Mouse (Mus musculus) lung, embryonic 16.5 days (tissue): ENCODE data around the gene Lrrc75a. TPM values are rescaled to one million over a fixed set of nuclear protein-coding genes. Genes with fewer than 3 reads are reported as not detected.

Source experiments
- ATAC-seq: fragments of 200-750 bp; cut with Nextera tagmentation; 2 replicates; pipeline ENCODE4 v1.8.0; 2017; ENCODE audit warnings: low read depth, mild to moderate bottlenecking, moderate library complexity
- H3K27ac ChIP-seq: fragments of 300-500 bp; sonication (generic); 2 replicates; pipeline ENCODE4 v1.5.1; 2014; ENCODE audit warnings: mild to moderate bottlenecking, control low read depth, low read length
- H3K27me3 ChIP-seq: fragments of 300-500 bp; sonication (generic); 2 replicates; pipeline ENCODE4 v1.6.1; 2014; ENCODE audit warnings: low read depth, low read length, mixed read lengths; ENCODE audit not compliant: control insufficient read depth, insufficient read depth
- H3K36me3 ChIP-seq: fragments of 300-500 bp; sonication (generic); 2 replicates; pipeline ENCODE4 v1.6.1; 2014; ENCODE audit warnings: low read length; ENCODE audit not compliant: control insufficient read depth, insufficient read depth
- H3K4me1 ChIP-seq: fragments of 300-500 bp; sonication (generic); replicated peaks from 2 replicates; pipeline ENCODE4 v1.6.1; 2014; ENCODE audit warnings: low read length, mixed read lengths; ENCODE audit not compliant: control insufficient read depth, insufficient read depth
- H3K4me2 ChIP-seq: fragments of 300-500 bp; sonication (generic); 2 replicates; pipeline ENCODE4 v1.6.1; 2014; ENCODE audit warnings: low read depth, low read length, control low read depth
- H3K4me3 ChIP-seq: fragments of 300-500 bp; sonication (generic); 2 replicates; pipeline ENCODE4 v1.5.1; 2014; ENCODE audit warnings: mild to moderate bottlenecking, low read length, control low read depth
- H3K9ac ChIP-seq: fragments of 300-500 bp; sonication (generic); 2 replicates; pipeline ENCODE4 v1.6.1; 2014; ENCODE audit warnings: low read length, control low read depth
- H3K9me3 ChIP-seq: fragments of 300-500 bp; sonication (generic); 2 replicates; pipeline ENCODE4 v1.6.1; 2016; ENCODE audit warnings: low read length; ENCODE audit not compliant: control insufficient read depth
- WGBS: fragments of 180-500 bp; shearing (Covaris S2); extraction: QIAGEN DNeasy Blood & Tissue Kit; methylation state at CpG from one replicate; pipeline ENCODE4 v1.1.7; 2014; 5-methylcytosine and 5-hydroxymethylcytosine counted together
- polyA plus RNA-seq: library from polyadenylated mRNA; unstranded; fragments of >200 nt; fragmentation: Nextera tagmentation; extraction: Ambion mirVana; gene quantifications from 2 replicates; pipeline ENCODE4 v1.2.1, GENCODE M21; 2015

The Lrrc75a gene
- polyA plus RNA-seq, 1 experiment from 2014 or later: 11.8 TPM

GRCm38 (mm10) chr11:62568300-62568699 is 80.0 kb downstream of the Lrrc75a start:
- Histone ChIP-seq H3K27me3 (no peaks in the 10 kb centered on the region), H3K9ac (no peak overlapping the region), H3K36me3 (no peaks in the 10 kb centered on the region), H3K27ac (no peak overlapping the region), H3K4me3 (no peak overlapping the region), H3K9me3 (peaks cover 3% of the 10 kb centered on the region; the same call in 1 of the 2 replicates), H3K4me1 (no peaks in the 10 kb centered on the region), H3K4me2 (no peak overlapping the region)
- WGBS: 55% methylated on average over 3 of the region's 3 CpGs
- ATAC-seq: no peak

DNA sequence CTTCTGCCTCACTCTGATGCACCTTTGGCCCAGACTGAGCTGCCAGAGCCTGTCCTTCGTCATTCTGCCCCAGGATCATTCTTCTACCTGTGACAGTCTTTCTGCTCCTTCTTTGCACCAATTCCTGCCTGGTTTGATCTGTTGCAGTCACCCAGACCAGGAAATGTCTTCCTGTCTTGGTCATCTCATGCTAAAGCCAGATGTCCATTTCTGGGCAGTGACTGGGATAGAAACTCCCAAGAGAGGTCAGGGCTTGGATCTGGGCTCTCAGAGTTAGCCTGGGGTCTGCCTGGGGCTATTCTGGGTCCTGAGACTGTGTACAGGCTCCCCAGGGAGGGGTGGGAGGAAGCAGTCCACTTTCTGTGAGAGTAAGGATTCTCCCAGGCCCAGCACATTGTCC is 82.1 kb downstream of the Lrrc75a start:
- Histone ChIP-seq H3K9me3 (no peaks in the 10 kb centered on the region), H3K9ac (no peak overlapping the region), H3K4me2 (no peak overlapping the region), H3K4me1 (no peaks in the 10 kb centered on the region), H3K27me3 (no peaks in the 10 kb centered on the region), H3K27ac (no peak overlapping the region), H3K36me3 (no peaks in the 10 kb centered on the region), H3K4me3 (no peak overlapping the region)
- 54% methylated on average over 1 of the region's 1 CpGs for WGBS
- ATAC-seq: no peak

DNA sequence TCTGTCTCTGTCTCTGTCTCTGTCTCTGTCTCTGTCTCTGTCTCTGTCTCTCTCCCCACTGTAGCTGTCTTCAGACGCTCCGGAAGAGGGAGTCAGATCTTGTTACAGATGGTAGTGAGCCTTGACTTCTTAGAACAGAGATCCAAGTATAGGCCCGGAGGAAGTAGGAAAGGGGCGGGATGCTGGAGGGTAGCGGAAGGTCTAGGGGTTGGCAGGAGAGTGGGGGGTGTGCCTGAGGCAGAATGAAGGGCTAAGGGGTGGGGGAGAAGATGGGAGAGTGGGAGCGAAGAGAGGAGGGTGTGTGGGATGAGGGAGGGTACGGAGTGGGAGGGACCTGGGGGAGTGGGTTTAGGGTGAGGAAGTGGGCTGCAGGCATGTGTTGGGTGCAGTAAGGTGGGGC is 82.6 kb downstream of the Lrrc75a start:
- Histone ChIP-seq H3K36me3 (no peaks in the 10 kb centered on the region), H3K4me2 (no peak overlapping the region), H3K4me1 (no peaks in the 10 kb centered on the region), H3K27me3 (no peaks in the 10 kb centered on the region), H3K4me3 (no peak overlapping the region), H3K9ac (no peak overlapping the region), H3K9me3 (no peaks in the 10 kb centered on the region), H3K27ac (no peak overlapping the region)
- WGBS: 52% methylated on average over 7 of the region's 7 CpGs
- ATAC-seq: no peak

GRCm38 (mm10) chr11:62563590-62563989 is 84.7 kb downstream of the Lrrc75a start:
- Histone ChIP-seq H3K4me3 (no peak overlapping the region), H3K36me3 (no peaks in the 10 kb centered on the region), H3K4me1 (no peaks in the 10 kb centered on the region), H3K27ac (no peak overlapping the region), H3K27me3 (no peaks in the 10 kb centered on the region), H3K9ac (no peak overlapping the region), H3K4me2 (no peak overlapping the region), H3K9me3 (no peaks in the 10 kb centered on the region)
- 77% methylated on average over 2 of the region's 2 CpGs for WGBS
- no peak for ATAC-seq

GRCm38 (mm10) chr11:62560463-62561016 is 87.8 kb downstream of the Lrrc75a start:
- H3K4me2 ChIP-seq: peak overlapping the region; percentile 70
- no peak overlapping the region for H3K27ac ChIP-seq
- H3K4me1 ChIP-seq: no peaks in the 10 kb centered on the region
- WGBS: 30% methylated on average over 43 of the region's 43 CpGs
- H3K9me3 ChIP-seq: no peaks in the 10 kb centered on the region
- H3K36me3 ChIP-seq: no peaks in the 10 kb centered on the region
- no peaks in the 10 kb centered on the region for H3K27me3 ChIP-seq
- ATAC-seq: no peak
- peak overlapping the region; percentile 48 for H3K9ac ChIP-seq
- peak overlapping the region; percentile 43 for H3K4me3 ChIP-seq

DNA sequence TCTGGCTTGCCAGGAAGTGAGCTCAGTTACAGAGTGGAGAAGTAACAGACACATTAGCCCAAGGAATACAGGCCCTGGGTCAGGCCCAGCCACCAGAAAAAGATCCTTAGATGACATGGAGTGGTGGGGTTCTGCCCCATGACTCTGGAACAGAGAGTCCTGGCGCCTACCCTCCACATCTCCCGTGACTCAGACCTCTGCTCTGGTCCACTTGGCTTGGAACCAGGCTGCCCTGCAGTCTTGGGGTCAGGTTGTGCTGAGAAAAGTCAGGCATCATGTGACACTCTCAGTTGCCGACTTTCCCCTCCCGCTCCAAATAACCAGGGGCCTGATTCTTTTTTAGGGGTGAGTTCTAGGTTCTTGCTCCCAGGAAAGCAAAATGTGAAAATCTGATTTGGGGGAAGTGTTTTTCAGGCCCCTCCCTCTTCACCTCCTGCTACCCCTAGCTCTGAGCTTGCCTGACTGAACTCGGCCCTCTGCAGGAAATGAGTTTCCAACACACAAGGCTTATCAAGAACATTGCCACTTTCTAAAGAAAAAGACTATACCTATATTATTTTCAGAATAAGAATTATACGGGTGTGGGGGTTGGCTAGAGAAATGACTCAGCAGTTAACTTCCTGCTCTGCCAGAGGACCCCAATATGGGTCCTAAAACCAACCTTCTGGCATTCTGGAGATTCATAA is 89.2 kb downstream of the Lrrc75a start:
- WGBS: 40% methylated on average over 6 of the region's 6 CpGs
- peak; percentile 37; the same call in 1 of the 2 replicates for ATAC-seq
- Histone ChIP-seq H3K27ac (no peak overlapping the region), H3K9me3 (no peaks in the 10 kb centered on the region), H3K36me3 (peaks cover 6% of the 10 kb centered on the region; the same call in 1 of the 2 replicates), H3K4me1 (peaks cover 7% of the 10 kb centered on the region), H3K4me2 (no peak overlapping the region), H3K27me3 (no peaks in the 10 kb centered on the region), H3K9ac (no peak overlapping the region), H3K4me3 (no peak overlapping the region)

DNA sequence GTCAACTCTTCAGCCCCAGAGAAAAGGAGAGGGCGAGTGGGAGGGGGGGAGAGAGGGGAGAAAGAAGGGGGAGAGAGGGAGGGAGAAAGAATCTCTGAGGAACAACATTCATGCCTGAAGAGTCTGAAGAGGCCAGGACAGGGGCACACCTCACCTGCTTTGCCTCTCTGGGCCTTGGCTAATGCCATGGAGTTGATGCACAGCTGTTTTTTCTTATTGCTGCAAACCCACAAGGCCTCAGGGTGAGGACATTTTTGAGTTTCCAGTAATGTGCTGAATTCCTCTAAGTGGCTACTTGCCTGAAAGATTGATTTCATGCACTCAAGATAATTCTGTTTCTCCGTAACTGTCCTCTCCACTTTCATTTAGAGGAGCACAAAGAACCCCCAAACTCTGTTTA is 90.2 kb downstream of the Lrrc75a start:
- 31% methylated on average over 2 of the region's 2 CpGs for WGBS
- Histone ChIP-seq H3K4me2 (no peak overlapping the region), H3K9ac (no peak overlapping the region), H3K4me1 (peaks cover 16% of the 10 kb centered on the region), H3K4me3 (no peak overlapping the region), H3K27me3 (no peaks in the 10 kb centered on the region), H3K27ac (no peak overlapping the region), H3K9me3 (no peaks in the 10 kb centered on the region), H3K36me3 (peaks cover 15% of the 10 kb centered on the region; the same call in 1 of the 2 replicates)
- no peak for ATAC-seq

DNA sequence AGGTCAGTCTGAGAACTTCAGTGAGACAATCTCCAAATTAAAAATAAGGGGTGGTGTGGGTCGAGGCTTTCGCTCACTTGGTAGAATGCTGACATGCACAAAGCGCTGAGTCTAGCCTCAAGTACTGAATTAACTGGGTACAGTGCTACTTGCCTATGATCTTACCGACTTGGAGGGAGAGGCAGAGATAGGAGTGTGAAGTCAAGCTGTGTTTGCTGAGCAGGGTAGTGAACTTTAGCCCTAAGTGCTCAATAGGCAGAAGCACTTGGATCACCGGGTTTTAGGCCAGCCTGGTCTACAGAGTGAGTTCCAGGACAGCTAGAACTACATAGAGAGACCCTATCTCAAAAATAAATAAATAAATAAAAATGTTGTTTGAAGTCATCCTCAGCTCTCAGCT is 91.1 kb downstream of the Lrrc75a start:
- H3K9ac ChIP-seq: no peak overlapping the region
- WGBS: 45% methylated on average over 5 of the region's 5 CpGs
- no peak overlapping the region for H3K4me3 ChIP-seq
- peaks cover 16% of the 10 kb centered on the region; the same call in 1 of the 2 replicates for H3K36me3 ChIP-seq
- H3K4me2 ChIP-seq: no peak overlapping the region
- no peaks in the 10 kb centered on the region for H3K9me3 ChIP-seq
- H3K27me3 ChIP-seq: no peaks in the 10 kb centered on the region
- ATAC-seq: no peak
- H3K4me1 ChIP-seq: peaks cover 17% of the 10 kb centered on the region
- H3K27ac ChIP-seq: no peak overlapping the region

- Histone ChIP-seq H3K4me2 (no peak overlapping the region), H3K4me1 (peaks cover 17% of the 10 kb centered on the region), H3K36me3 (peaks cover 16% of the 10 kb centered on the region; the same call in 1 of the 2 replicates), H3K27me3 (no peaks in the 10 kb centered on the region), H3K9ac (no peak overlapping the region), H3K27ac (no peak overlapping the region), H3K4me3 (no peak overlapping the region), H3K9me3 (no peaks in the 10 kb centered on the region)
- no peak for ATAC-seq
These were observed 92.4 kb downstream of the Lrrc75a start for GRCm38 (mm10) chr11:62555896-62556412.
